In genomic region chr11:86581250-86581753, GRCm38 (mm10) we compare ENCODE assay signal across 8 mouse cellular contexts. TPM values are rescaled to one million over a fixed set of nuclear protein-coding genes. Genes with fewer than 3 reads are reported as not detected.
A peak's percentile ranks its signal among the peaks of the same experiment; 100 is the strongest.
DNase-seq lines count a peak whose midpoint lies in the region.

No protein-coding gene starts in this region.

- peak; percentile 63 for DNase-seq in spleen, adult 12 weeks (ENCODE audit: low spot score)
- no peak for DNase-seq in spleen, postnatal 14 days (ENCODE audit: low spot score in 2 of 2)
- DNase-seq in gastrocnemius, postnatal 25 days: peak; percentile 39
- DNase-seq in kidney, adult 8-10 months: peak; percentile 73 to 76
- peak; percentile 68 for DNase-seq in lung, postnatal 25 days (ENCODE audit: low spot score)
- DNase-seq in yolk sac, embryonic 10.5 days (ENCODE audit: low spot score): peak; percentile 63
- DNase-seq in layer of hippocampus, adult 8-10 months (ENCODE audit: low spot score in 2 of 2): no peak
- DNase-seq in retina, postnatal 1 day: no peak

RNA-seq across cellular contexts. Expression of gene Tubd1, which starts 36.5 kb away (rescaled TPM):
- 1 to 10 TPM; 5.5 to 6.4 TPM for total RNA-seq in gastrocnemius, postnatal 25 days (2021)
- 1 to 10 TPM; 5.2 to 7.9 (median 7.1) TPM for total RNA-seq in layer of hippocampus, adult 8-10 months (2022)

RNA-seq across cellular contexts. Expression of gene Rps6kb1, which starts 36.7 kb away (rescaled TPM):
- 10 to 100 TPM; 19.0 to 20.2 TPM for total RNA-seq in gastrocnemius, postnatal 25 days (2021)
- total RNA-seq in layer of hippocampus, adult 8-10 months (2022): 10 to 100 TPM; 36.8 to 41.2 (median 39.4) TPM

Comparison
In these comparisons a context has a peak if more than half of its experiments do, and no peak if none do; other contexts are left out.
1. DNase-seq: peak in spleen, adult 12 weeks (single experiment), gastrocnemius, postnatal 25 days (single experiment), kidney, adult 8-10 months (2 of 2), lung, postnatal 25 days (single experiment) and yolk sac, embryonic 10.5 days (single experiment); none in spleen, postnatal 14 days (0 of 2), layer of hippocampus, adult 8-10 months (0 of 2) and retina, postnatal 1 day (single experiment).